Mouse (Mus musculus) heart, embryonic 14.5 days (tissue): ENCODE measurements at regions not wholly inside any gene's neighbourhood (a gene's known extent, or its start where the extent isn't known, plus 50 kb on each side); places are given as distances from the start of the nearest gene placed in this dataset.

Experiments used
- ATAC-seq: fragments of 200-750 bp; cut with Nextera tagmentation; 2 replicates; pipeline ENCODE4 v1.8.0; 2017; ENCODE audit warnings: low read depth, moderate TSS enrichment; ENCODE audit not compliant: insufficient number of reproducible peaks, insufficient read depth, low FRiP score
- H3K27ac ChIP-seq, 2 experiments: fragments of 200-500 bp in 1 of 2; fragments of 300-500 bp in 1 of 2; sonication (generic) in 1 of 2; replicated peaks in 1 of 2; 2 replicates each; pipeline ENCODE4 v1.5.1; 2012 to 2014; ENCODE audit warnings: low read depth in 2 of 2, low read length in 2 of 2, control low read depth in 1 of 2, mild to moderate bottlenecking in 1 of 2, mixed read lengths in 1 of 2; ENCODE audit not compliant: control insufficient read depth in 1 of 2, insufficient read depth in 1 of 2
- H3K27me3 ChIP-seq: fragments of 300-500 bp; sonication (generic); 2 replicates; pipeline ENCODE4 v1.6.1; 2014; ENCODE audit warnings: mild to moderate bottlenecking, low read length, control low read depth; ENCODE audit not compliant: control insufficient read depth, insufficient read depth
- H3K36me3 ChIP-seq: fragments of 300-500 bp; sonication (generic); 2 replicates; pipeline ENCODE4 v1.6.1; 2014; ENCODE audit warnings: mild to moderate bottlenecking, control low read depth, low read length, mixed read lengths; ENCODE audit not compliant: control insufficient read depth, insufficient read depth
- H3K4me1 ChIP-seq, 2 experiments: fragments of 200-500 bp in 1 of 2; fragments of 300-500 bp in 1 of 2; sonication (generic) in 1 of 2; 2 replicates each; pipeline ENCODE4 v1.6.1; 2012 to 2014; ENCODE audit warnings: low read length in 2 of 2, control low read depth in 1 of 2, mixed read lengths in 1 of 2; ENCODE audit not compliant: control insufficient read depth in 2 of 2, insufficient read depth in 2 of 2
- H3K4me2 ChIP-seq: fragments of 300-500 bp; sonication (generic); 2 replicates; pipeline ENCODE4 v1.6.1; 2014; ENCODE audit warnings: mild to moderate bottlenecking, low read length
- H3K4me3 ChIP-seq, 2 experiments: fragments of 200-500 bp in 1 of 2; fragments of 300-500 bp in 1 of 2; sonication (generic) in 1 of 2; 2 replicates each; pipeline ENCODE4 v1.5.1; 2012 to 2014; ENCODE audit warnings: low read length in 2 of 2, mild to moderate bottlenecking in 2 of 2, control low read depth in 1 of 2, low read depth in 1 of 2, moderate library complexity in 1 of 2; ENCODE audit not compliant: control insufficient read depth in 1 of 2, insufficient read depth in 1 of 2
- H3K9ac ChIP-seq: fragments of 300-500 bp; sonication (generic); 2 replicates; pipeline ENCODE4 v1.6.1; 2014; ENCODE audit warnings: mild to moderate bottlenecking, low read length
- H3K9me3 ChIP-seq: fragments of 300-500 bp; sonication (generic); 2 replicates; pipeline ENCODE4 v1.6.1; 2016; ENCODE audit warnings: low read length, control low read depth; ENCODE audit not compliant: control insufficient read depth
- WGBS: fragments of 180-500 bp; shearing (Covaris S2); extraction: QIAGEN DNeasy Blood & Tissue Kit; methylation state at CpG from one replicate; pipeline ENCODE4 v1.1.7; 2014; 5-methylcytosine and 5-hydroxymethylcytosine counted together

DNA sequence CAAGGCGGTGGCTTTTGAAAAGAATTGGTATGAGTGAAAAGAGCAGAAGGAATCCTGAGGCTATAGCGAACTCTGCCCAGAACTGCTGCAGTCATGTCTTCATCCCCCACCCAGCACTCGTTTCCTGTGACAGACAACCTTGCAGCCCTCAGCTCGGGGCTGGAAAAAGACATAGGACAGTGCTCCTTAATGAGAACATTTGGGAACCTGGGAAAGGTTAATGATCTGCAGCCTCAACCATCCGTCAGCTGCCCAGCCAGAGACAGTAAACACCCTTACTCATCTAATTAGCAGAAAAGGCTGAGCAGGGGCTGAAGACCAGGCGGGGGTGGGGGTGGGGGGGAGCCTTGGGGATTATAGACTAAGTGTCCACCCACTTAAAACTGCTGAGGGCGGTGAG, 76.3 kb upstream of the Arhgap36 start:
- no peak overlapping the region for H3K4me2 ChIP-seq
- no peak for ATAC-seq
- no peaks in the 10 kb centered on the region for H3K9me3 ChIP-seq
- H3K9ac ChIP-seq = no peak overlapping the region
- 44% methylated on average over 7 of the region's 7 CpGs for WGBS
- no peak overlapping the region for H3K27ac ChIP-seq
- H3K4me1 ChIP-seq = no peaks in the 10 kb centered on the region
- no peak overlapping the region for H3K4me3 ChIP-seq
- no peaks in the 10 kb centered on the region for H3K27me3 ChIP-seq
- H3K36me3 ChIP-seq = no peaks in the 10 kb centered on the region

DNA sequence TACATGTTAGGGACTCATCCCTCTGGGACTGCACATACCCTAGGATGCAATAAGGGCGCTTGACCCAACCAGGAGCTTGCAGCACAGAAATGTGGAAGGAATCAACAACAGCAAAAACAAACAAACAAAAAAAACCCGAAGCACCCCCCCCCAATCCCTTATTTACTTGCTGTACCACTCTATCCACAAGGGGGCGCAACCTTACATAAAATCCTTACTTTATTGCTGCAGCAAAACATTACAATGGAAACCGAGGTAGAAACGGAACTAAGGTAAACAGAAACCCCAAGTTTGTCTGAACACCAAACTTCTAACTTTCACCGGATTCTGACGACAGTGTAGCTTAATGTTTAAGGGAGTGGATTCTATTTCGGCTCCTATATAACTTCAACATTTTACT, 86.7 kb upstream of the Arhgap36 start:
- no peaks in the 10 kb centered on the region for H3K4me1 ChIP-seq
- no peak overlapping the region for H3K4me3 ChIP-seq
- H3K4me2 ChIP-seq = peak overlapping the region; percentile 41
- H3K9me3 ChIP-seq = no peaks in the 10 kb centered on the region
- 21% methylated on average over 8 of the region's 8 CpGs for WGBS
- H3K27me3 ChIP-seq = no peaks in the 10 kb centered on the region
- no peaks in the 10 kb centered on the region for H3K36me3 ChIP-seq
- no peak overlapping the region for H3K27ac ChIP-seq
- H3K9ac ChIP-seq = no peak overlapping the region
- no peak for ATAC-seq

DNA sequence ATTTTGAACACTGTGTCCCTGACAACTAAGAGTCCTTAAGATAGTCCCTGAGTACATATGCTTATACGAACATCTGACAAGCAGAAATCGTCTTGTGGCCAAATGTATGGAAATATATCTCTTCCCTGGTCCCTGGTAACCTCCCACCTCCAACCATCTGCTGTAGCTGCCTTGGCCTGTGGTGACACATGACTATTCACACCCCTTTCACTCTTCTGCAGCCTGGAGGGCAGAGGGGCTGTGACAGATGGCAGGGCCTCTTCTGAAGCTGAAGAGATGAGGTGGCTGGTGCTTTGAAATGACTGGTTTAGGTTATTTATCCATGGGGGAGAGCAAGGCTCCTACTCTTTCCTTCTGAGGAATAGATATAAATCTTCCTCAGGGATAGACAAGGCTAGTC, 82.3 kb upstream of the Enox2 start:
- no peaks in the 10 kb centered on the region for H3K9me3 ChIP-seq
- WGBS = 64% methylated on average over 2 of the region's 2 CpGs
- no peaks in the 10 kb centered on the region for H3K36me3 ChIP-seq
- H3K4me2 ChIP-seq = no peak overlapping the region
- H3K27me3 ChIP-seq = no peaks in the 10 kb centered on the region
- H3K4me3 ChIP-seq = no peak overlapping the region
- H3K4me1 ChIP-seq = no peaks in the 10 kb centered on the region
- ATAC-seq = no peak
- H3K27ac ChIP-seq = no peak overlapping the region
- H3K9ac ChIP-seq = no peak overlapping the region

DNA sequence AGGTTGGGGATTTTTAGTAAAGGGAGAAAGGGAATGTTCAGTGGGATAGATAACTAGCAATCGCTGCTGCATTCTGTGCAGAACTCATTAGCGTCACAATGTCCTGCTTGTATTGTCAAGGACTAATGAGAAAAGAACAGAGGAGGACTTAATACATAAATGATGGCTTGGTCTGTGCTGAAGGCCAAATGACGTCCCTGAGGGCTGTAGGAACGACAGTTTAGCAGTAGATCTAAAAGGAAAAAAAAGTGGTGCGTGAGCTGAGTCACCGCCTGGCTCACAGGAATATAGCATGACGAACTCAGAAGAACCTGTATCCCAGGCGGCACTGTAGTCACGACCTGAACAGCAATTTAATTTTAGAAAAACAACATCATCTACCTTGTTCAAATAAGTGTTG, 81.3 kb upstream of the Enox2 start:
- no peak overlapping the region for H3K27ac ChIP-seq
- no peaks in the 10 kb centered on the region for H3K4me1 ChIP-seq
- no peaks in the 10 kb centered on the region for H3K36me3 ChIP-seq
- no peak overlapping the region for H3K9ac ChIP-seq
- ATAC-seq = no peak
- no peak overlapping the region for H3K4me3 ChIP-seq
- 64% methylated on average over 9 of the region's 9 CpGs for WGBS
- no peak overlapping the region for H3K4me2 ChIP-seq
- H3K27me3 ChIP-seq = no peaks in the 10 kb centered on the region
- H3K9me3 ChIP-seq = no peaks in the 10 kb centered on the region

DNA sequence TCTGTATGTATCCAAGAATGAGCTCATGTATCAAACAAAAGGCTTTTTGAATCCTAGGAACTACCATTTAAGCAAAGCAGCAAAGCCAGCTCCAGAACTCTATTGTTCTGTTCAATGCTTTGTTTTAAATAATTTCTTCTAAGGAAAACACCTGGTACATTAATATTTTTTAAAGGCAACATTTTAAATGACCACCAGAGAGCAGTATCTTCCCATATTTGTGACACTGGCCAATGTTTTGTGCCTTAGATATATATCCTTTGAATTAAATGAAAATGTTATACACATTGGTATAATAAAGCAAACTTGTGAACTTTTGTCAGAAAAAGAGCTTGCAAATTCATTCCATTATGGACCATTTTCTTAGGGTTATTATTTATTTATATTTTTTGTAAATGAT, 58.4 kb upstream of the Enox2 start:
- Histone ChIP-seq H3K9me3 (no peaks in the 10 kb centered on the region), H3K27ac (no peak overlapping the region), H3K9ac (no peak overlapping the region), H3K4me2 (no peak overlapping the region), H3K27me3 (no peaks in the 10 kb centered on the region), H3K4me3 (no peak overlapping the region), H3K36me3 (no peaks in the 10 kb centered on the region), H3K4me1 (no peaks in the 10 kb centered on the region)
- no peak for ATAC-seq
